Mouse (Mus musculus) liver, embryonic 14.5 days (tissue): Measurements from ENCODE around the gene Tigd3.

Source experiments
- CTCF ChIP-seq: IDR thresholded peaks from 2 replicates; pipeline ENCODE4 v1.5.1; 2016; ENCODE audit warnings: antibody characterized with exemption, low read depth, control low read depth
- EP300 ChIP-seq: IDR thresholded peaks from 2 replicates; pipeline ENCODE4 v1.6.1; 2016; ENCODE audit warnings: antibody characterized with exemption, low read depth

- no peak for TF ChIP-seq CTCF
- TF ChIP-seq EP300, result no peak
These were observed 33.1 kb upstream of the Tigd3 start for GRCm38 (mm10) chr19:5927026-5927425.
